Mouse (Mus musculus) hindlimb bud, embryonic 11.5 days (tissue): ENCODE results near the gene Slc5a11.

Experiments
- DNase-seq: peaks from one replicate; pipeline ENCODE4 v3.0.0-alpha.2; 2012; ENCODE audit warnings: low read depth, low spot score; ENCODE audit errors: extremely low spot score

Slc5a11 gene

GRCm38 (mm10) chr7:123211461-123211860 lies 3.1 kb upstream of the Slc5a11 start:
- DNase-seq, result no peak

DNA sequence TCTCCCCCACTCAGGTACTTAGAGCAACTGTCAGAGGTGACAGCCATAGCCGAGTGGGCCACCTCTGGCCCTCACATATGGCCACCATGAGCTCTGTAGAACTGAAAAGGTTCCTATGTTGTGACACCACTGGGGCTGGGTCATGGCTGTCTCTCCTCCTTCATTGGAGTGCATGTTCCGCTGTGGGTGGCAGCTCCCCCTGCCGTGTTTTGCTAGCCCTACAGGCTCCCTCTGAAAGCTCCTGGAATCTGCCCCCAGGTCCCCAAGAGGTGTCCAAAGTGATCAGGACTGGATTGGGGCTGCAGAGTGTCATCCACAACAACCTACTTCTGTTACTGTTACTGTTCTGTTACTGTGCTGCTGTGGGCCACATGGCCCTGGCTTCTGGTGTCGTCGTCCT lies 2.3 kb upstream of the Slc5a11 start:
- DNase-seq, result no peak

DNA sequence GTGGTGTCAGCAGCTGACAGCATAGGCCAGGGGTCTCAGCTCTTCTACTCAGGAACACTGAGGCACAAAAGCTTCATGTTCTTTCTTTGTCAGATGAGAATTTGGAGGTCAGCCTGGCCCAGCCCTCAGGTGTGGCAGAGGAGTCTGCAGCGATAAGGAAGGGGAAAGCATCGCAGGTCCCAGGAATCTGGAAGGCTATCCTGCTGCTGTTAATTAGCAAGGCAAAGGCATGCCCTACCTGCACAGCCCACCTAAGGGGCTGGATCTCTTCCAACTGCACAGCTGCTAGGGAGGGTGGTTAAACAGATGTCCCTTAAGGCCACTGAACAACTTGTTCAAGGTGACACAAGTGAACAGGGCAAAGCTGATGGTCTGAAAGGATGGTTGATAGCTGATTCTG lies 558 bp downstream of the Slc5a11 start:
- DNase-seq, result no peak

DNA sequence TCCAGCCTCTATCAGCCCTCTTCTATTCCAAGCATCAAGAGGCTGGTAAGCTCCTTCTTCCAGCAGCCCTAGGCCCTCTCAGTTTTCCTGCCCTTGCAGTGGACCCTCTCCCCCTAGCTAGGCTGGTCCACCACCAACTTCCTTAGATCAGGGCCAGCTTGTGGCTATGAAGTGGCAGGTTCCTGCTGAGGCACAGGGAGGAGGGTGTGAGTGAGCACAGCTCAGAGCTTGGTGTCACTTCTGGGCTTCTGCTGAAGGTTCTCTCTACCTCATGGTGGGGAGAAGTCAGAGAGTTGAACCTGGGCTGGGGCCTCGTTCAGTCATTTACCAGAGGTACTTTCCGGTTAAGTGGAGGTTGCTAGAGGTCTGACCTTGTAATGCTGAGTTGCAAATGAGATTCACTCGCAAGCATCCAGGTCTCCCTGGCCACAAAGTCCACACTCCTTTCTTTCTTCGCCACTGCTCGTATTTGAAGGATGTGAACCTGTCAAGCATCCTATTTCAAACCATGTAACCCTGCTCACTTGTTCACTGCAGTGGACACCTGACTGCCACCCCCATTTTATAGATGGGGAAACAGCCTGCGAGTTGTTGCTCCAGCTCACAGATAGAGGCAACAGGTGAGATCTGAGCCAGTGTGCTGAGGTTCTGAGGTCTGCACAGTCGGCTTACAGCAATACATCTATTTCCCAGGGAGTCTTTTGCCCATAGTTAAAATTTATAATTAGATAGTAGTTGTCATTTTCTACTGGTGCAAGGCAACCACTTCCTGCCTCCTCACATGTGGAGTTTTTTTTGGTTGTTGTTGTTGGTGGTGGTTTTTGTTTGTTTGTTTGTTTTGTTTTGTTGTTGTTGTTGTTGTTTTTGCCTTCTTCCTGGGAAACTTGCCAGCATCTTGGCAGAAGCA lies 3.1 kb downstream of the Slc5a11 start:
- no peak for DNase-seq

GRCm38 (mm10) chr7:123218620-123219019 lies 4.0 kb downstream of the Slc5a11 start:
- DNase-seq, result no peak

DNA sequence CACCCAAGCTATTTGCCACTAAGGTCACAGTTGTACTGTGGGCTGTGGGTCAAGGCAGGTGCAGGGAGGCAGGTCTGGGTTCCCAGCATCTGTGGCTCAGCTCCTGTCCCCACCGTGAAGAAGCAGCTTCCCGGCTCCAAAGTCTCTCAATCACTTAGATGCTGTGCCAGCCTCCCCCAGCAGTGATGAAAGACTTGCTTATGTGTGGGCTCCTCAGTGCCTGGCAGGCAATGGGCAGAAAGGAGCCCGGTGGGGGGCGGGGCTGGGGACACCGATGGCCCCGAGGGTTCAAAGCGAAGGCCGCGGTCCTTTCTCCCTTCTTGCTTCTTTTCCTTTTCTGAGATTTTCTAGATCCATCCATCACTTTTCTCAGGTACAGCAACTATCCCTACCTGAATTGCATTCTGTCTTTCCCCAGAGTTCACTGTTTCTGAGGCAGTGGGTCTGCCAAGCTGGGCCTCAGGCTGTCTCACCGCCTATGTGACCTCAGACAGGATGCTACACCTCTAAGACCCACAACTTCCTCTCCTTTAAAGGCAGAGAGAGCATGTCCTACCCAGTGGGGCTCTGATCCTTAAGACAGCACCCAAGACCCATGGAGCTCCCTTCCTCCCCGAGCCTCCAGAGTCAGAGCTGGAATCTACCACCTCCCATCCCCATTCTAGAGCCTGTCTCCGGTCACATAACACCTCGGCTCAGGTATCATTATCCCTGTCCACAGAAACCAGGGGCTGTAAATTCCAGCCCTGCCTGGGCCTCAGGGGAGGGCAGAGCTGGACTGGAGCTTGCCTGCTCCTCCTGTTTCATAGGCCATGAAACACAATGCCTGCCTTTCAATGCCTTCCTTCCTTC lies 5.4 kb downstream of the Slc5a11 start:
- DNase-seq, result peak; percentile 14

GRCm38 (mm10) chr7:123220633-123220942 lies 6.0 kb downstream of the Slc5a11 start:
- no peak for DNase-seq

DNA sequence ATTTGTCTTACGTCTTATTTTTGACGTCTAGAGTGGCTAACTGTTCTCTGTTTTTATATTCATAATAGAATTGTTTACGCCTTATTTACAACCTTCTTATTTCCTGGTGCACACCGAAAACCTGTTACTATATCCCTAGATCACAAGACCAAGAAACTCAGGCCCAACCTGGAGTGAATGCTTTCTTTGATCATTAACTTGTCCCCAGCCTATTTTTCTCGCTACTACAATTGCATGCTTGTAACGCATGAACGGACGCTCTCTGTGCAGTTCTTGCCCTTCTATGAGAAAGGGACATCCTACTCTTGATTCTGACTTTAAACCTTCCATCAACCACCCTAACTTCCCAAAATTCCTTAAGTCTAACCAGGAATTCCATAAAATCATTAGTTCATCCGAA lies 9.5 kb downstream of the Slc5a11 start:
- DNase-seq, result no peak

DNA sequence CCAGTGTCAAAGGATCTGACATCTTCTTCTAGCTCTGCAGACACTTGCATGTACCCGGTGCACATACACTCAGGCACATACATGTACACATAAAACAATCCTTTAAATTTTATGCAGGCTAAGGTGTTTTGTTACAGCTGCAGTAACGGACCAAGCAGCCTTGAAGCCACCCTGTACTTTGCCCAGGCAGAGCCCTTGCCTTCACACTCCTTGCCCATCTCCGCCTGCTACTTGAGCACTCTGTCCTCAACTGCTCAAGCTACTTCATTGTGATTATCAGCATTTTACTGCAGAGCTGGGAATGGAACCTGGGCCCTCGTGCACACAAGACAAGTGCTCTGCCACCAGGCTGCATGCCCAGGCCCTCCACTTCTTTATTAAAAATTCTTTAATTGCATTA lies 10.6 kb downstream of the Slc5a11 start:
- no peak for DNase-seq

DNA sequence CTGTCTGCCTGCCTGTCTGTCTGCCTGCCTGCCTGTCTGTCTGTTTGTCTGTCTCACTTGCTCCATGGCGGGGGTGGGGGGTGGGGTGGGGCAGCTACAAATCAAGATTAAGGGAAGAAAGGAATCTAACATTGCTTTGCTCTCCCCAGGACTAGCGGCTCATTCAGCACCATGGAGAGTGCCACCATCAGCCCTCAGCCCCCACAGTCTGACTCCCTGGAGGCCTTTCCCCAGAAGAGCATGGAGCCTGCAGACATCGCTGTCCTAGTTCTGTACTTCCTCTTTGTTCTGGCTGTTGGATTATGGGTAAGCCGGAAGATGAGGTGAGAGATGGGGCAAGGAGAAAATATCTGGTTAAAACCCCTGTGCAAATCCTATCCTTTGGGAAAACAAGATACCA lies 20.9 kb downstream of the Slc5a11 start:
- DNase-seq, result no peak

GRCm38 (mm10) chr7:123238621-123239020 lies 24.0 kb downstream of the Slc5a11 start:
- DNase-seq, result no peak

GRCm38 (mm10) chr7:123240064-123240463 lies 25.5 kb downstream of the Slc5a11 start:
- DNase-seq, result no peak

- no peak for DNase-seq
Observed at GRCm38 (mm10) chr7:123242241-123242640, 27.7 kb downstream of the Slc5a11 start.

DNA sequence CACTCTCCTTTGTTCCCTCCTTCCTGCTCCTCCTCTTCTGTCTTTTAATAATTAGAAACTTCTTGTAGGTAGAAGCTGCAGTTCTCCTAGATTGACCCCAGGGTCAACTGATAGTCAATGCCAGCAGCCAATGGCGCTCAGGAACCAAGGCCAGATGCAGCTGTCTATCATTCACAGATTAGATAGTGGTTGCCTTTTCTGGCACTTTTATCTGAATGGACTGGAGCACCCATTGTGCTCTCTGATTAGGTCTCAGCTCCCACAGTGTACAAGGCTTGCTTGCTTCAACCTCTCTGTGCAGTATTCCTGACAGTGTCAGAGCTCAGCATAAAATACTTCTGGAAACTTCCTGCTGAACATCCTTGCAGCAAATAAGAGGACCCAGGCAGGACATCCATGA lies 30.3 kb downstream of the Slc5a11 start:
- no peak for DNase-seq

GRCm38 (mm10) chr7:123246504-123247084 lies 32.0 kb downstream of the Slc5a11 start:
- DNase-seq, result no peak

- no peak for DNase-seq
Observed at GRCm38 (mm10) chr7:123248166-123248565, 33.6 kb downstream of the Slc5a11 start.

DNA sequence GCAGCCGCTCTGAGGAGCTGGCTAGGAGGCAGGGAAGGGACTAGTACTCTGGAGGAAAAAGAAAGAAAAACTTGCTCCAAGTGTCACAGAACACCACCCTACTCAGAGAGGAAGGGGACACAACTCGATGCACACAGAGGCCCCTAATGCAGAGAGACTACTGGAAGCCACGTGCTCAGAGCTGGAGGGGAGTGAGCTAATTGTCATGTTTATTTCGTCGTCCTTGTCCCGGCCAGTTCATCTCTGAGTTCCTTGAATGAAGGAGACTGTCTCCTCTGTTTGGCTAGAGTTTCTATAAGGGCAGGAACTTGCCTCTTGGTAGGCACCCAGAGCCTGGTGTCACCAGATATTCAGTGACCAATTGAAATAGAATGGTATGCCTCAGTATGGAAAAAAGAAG lies 36.8 kb downstream of the Slc5a11 start:
- no peak for DNase-seq

GRCm38 (mm10) chr7:123253396-123253795 lies 38.8 kb downstream of the Slc5a11 start:
- DNase-seq, result no peak

DNA sequence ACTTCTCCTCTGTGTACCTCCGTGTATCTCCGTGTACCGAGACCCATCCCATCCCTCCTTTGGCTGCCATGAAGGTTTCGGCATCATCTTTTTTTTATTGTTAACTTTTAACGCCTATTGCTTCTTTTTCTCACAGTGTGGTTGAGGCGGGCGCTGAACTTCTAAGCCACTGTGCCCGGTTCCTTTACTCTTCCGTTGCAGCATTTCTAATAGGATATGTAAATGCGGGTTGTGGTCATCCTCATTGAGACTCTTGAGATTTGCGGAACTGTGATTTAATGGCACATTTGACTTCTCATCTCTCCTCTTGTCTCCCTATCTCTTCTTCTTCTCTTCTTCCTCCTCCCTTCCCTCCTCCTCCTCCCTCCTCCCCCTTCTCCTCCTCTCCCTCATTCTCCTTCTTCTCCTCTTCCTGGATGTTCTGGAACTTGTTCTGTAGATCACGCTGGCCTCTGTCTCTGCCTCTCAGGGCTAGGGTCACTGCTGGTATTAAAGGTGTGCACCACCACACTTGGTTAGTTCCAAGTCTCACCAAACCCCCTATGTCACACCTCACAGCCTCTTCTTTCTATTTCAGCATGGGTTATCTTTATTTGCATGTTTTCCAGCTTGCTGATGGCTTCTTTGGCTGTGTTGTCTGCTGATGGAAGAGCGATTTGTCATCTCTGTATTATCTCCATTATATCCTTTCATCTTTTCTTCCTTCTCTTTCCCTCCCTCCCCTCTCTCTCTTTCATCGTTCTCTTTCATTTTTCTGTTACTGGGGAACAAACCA lies 39.8 kb downstream of the Slc5a11 start:
- DNase-seq, result no peak

- DNase-seq, result no peak
Observed at GRCm38 (mm10) chr7:123258103-123258502, 43.5 kb downstream of the Slc5a11 start.

GRCm38 (mm10) chr7:123273056-123273455 lies 58.5 kb downstream of the Slc5a11 start:
- DNase-seq, result no peak
